Mouse (Mus musculus) G1E (cell line): ENCODE measurements around the gene Hoxb9.

Experiments used
- CTCF ChIP-seq: IDR thresholded peaks from 2 replicates; pipeline ENCODE4 v1.5.1; 2012; ENCODE audit warnings: low read depth, low read length, inconsistent platforms, mixed read lengths
- GATA2 ChIP-seq: IDR thresholded peaks from 2 replicates; pipeline ENCODE4 v1.6.1; 2012; ENCODE audit warnings: low read depth, low read length, inconsistent platforms, borderline replicate concordance

- TF ChIP-seq CTCF, result no peak
- TF ChIP-seq GATA2, result no peak
Observed at GRCm38 (mm10) chr11:96324965-96325364, 53.7 kb downstream of the Hoxb9 start.
